Mouse (Mus musculus) hindbrain, embryonic 13.5 days (tissue): ENCODE measurements around the gene Dennd4a. TPM values are rescaled to one million over a fixed set of nuclear protein-coding genes. Genes with fewer than 3 reads are reported as not detected.
"Not testable (repeated sequence)": the region's sequence is repeated elsewhere in the genome, so short reads cannot be mapped to it uniquely, and the experiment has no call there.

Source experiments
- ATAC-seq: fragments of 200-750 bp; cut with Nextera tagmentation; 2 replicates; pipeline ENCODE4 v1.8.0; 2017; ENCODE audit warnings: moderate TSS enrichment; ENCODE audit not compliant: low FRiP score
- H3K27ac ChIP-seq: fragments of 300-500 bp; sonication (generic); 2 replicates; pipeline ENCODE4 v1.5.1; 2015; ENCODE audit warnings: inconsistent platforms, mild to moderate bottlenecking, moderate library complexity
- H3K27me3 ChIP-seq: fragments of 300-500 bp; sonication (generic); 2 replicates; pipeline ENCODE4 v1.6.1; 2015; ENCODE audit warnings: mild to moderate bottlenecking, inconsistent platforms
- H3K36me3 ChIP-seq: fragments of 300-500 bp; sonication (generic); 2 replicates; pipeline ENCODE4 v1.6.1; 2015; ENCODE audit warnings: mild to moderate bottlenecking, inconsistent platforms
- H3K4me1 ChIP-seq: fragments of 300-500 bp; sonication (generic); replicated peaks from 2 replicates; pipeline ENCODE4 v1.6.1; 2015; ENCODE audit warnings: inconsistent platforms
- H3K4me2 ChIP-seq: fragments of 300-500 bp; sonication (generic); 2 replicates; pipeline ENCODE4 v1.6.1; 2015; ENCODE audit warnings: inconsistent platforms, mild to moderate bottlenecking, moderate library complexity
- H3K4me3 ChIP-seq: fragments of 300-500 bp; sonication (generic); 2 replicates; pipeline ENCODE4 v1.5.1; 2015; ENCODE audit warnings: mild to moderate bottlenecking, inconsistent platforms
- H3K9ac ChIP-seq: fragments of 300-500 bp; sonication (generic); 2 replicates; pipeline ENCODE4 v1.6.1; 2015; ENCODE audit warnings: mild to moderate bottlenecking, inconsistent platforms
- H3K9me3 ChIP-seq: fragments of 300-500 bp; sonication (generic); 2 replicates; pipeline ENCODE4 v1.6.1; 2016; ENCODE audit warnings: inconsistent platforms
- WGBS: fragments of 180-500 bp; shearing (Covaris S2); methylation state at CpG from one replicate; pipeline ENCODE4 v1.1.7; 2015; 5-methylcytosine and 5-hydroxymethylcytosine counted together
- polyA plus RNA-seq: library from polyadenylated mRNA; unstranded; fragments of >200 nt; fragmentation: Nextera tagmentation; extraction: Ambion mirVana; gene quantifications from 2 replicates; pipeline ENCODE4 v1.2.1, GENCODE M21; 2015

The Dennd4a gene
- polyA plus RNA-seq, 1 experiment from 2014 or later: 9.4 TPM

DNA sequence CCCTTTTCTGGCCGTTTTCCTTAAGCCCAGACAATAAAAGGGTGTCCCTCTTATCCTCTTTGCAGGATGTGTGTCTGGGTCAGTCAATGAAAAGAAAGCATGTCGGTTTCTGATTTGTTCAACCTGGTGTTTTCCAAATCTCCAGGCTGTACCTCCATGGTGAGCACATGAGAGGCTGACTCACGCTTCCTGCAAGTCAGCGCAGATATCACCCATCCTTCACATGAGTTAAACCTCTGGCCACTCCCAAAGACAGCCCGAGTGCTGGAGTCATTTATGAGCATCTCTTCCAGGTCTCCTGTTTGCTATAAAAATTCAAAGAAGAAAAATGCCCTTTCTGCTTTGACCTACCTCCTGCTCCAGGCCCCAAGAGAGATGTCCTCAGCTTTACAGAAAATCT lies 5.3 kb upstream of the Dennd4a start:
- no peaks in the 10 kb centered on the region for H3K9me3 ChIP-seq
- ATAC-seq: no peak
- no peak overlapping the region for H3K27ac ChIP-seq
- no peak overlapping the region for H3K4me3 ChIP-seq
- no peaks in the 10 kb centered on the region for H3K36me3 ChIP-seq
- H3K4me2 ChIP-seq: no peak overlapping the region
- 83% methylated on average over 5 of the region's 5 CpGs for WGBS
- no peak overlapping the region for H3K9ac ChIP-seq
- 0 out of 2 replicates have a peak, but pooled peaks cover 2% of the 10 kb centered on the region for H3K4me1 ChIP-seq
- H3K27me3 ChIP-seq: no peaks in the 10 kb centered on the region

DNA sequence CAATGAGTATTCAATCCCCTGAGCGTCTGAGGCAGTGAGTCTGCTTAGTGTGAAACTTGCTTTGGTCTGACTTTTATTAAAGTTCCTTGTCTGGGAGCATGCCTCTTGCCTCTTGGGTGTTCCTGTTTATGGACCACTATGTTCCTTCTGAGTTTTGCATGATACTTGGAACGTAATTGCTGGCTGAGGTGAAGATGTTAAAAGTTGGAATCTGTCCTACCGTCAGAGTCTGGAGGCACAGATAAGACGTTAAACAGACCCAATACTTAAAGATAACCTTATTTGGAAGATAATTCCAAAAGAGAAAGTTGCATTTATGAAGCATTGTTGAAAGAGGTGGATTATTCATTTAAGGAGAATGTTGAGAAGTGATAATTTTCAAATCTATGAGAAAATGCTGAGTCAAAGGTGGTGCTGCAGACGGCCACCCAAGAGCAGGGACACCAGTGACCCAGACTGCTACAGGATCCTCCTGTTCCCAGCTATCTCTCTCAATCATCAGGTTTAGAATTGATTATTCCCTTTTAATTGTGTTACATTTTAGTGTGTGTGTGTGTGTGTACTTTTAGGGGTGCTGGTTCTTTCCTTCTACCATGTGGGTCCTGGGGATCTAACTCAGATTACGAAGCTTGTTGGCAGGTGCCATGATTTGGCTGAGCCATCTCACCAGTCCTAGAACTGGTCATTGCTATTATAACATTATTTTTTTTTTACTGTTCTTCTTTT lies 4.6 kb upstream of the Dennd4a start:
- Histone ChIP-seq H3K36me3 (no peaks in the 10 kb centered on the region), H3K9ac (no peak overlapping the region), H3K27me3 (no peaks in the 10 kb centered on the region), H3K4me1 (0 out of 2 replicates have a peak, but pooled peaks cover 2% of the 10 kb centered on the region), H3K27ac (no peak overlapping the region), H3K9me3 (no peaks in the 10 kb centered on the region), H3K4me3 (no peak overlapping the region), H3K4me2 (no peak overlapping the region)
- ATAC-seq: no peak
- WGBS: 84% methylated on average over 6 of the region's 6 CpGs

- 84% methylated on average over 14 of the region's 14 CpGs for WGBS
- H3K4me1 ChIP-seq: peaks cover 5% of the 10 kb centered on the region
- H3K9me3 ChIP-seq: no peaks in the 10 kb centered on the region
- H3K4me2 ChIP-seq: no peak overlapping the region
- no peak overlapping the region for H3K9ac ChIP-seq
- no peak for ATAC-seq
- H3K27ac ChIP-seq: no peak overlapping the region
- H3K4me3 ChIP-seq: no peak overlapping the region
- no peaks in the 10 kb centered on the region for H3K27me3 ChIP-seq
- H3K36me3 ChIP-seq: no peaks in the 10 kb centered on the region
Observed at GRCm38 (mm10) chr9:64807061-64807808, 3.9 kb upstream of the Dennd4a start.

DNA sequence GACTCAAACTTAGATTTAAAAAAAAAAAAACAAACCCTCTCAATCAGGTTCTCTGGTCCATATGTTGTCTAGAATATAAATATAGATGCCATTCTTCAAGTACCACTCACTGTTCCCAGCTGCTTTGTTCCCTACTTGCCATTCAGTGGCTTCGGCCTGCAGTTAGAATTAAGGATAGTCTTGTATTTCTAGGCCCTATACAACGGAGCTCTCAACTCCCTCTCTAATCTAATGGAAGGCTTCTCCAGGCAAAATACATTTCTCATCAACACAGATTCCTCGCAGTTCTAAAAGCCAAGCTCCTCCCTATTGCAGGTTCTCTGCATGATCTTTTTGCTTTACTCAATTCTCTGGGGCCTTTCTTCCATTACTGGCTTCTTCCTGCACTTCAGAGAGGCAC lies 1.3 kb upstream of the Dennd4a start:
- Histone ChIP-seq H3K4me3 (no peak overlapping the region), H3K9ac (no peak overlapping the region), H3K36me3 (no peaks in the 10 kb centered on the region), H3K4me2 (no peak overlapping the region), H3K27me3 (no peaks in the 10 kb centered on the region), H3K27ac (peak overlapping the region; percentile 18; the same call in 1 of the 2 replicates), H3K4me1 (peaks cover 13% of the 10 kb centered on the region), H3K9me3 (no peaks in the 10 kb centered on the region)
- 70% methylated on average over 3 of the region's 3 CpGs for WGBS
- ATAC-seq: no peak

- H3K4me3 ChIP-seq: peak overlapping the region; percentile 79
- peak overlapping the region; percentile 92 for H3K9ac ChIP-seq
- H3K4me2 ChIP-seq: peak overlapping the region; percentile 69
- peak overlapping the region; percentile 98 for H3K27ac ChIP-seq
- under 1% methylated on average over 59 of the region's 59 CpGs for WGBS
- no peaks in the 10 kb centered on the region for H3K36me3 ChIP-seq
- no peaks in the 10 kb centered on the region for H3K27me3 ChIP-seq
- peaks cover 13% of the 10 kb centered on the region for H3K4me1 ChIP-seq
- no peaks in the 10 kb centered on the region for H3K9me3 ChIP-seq
- ATAC-seq: peak; percentile 89
Observed at GRCm38 (mm10) chr9:64811538-64812474, 666 bp downstream of the Dennd4a start.

GRCm38 (mm10) chr9:64812475-64812860 lies 1.3 kb downstream of the Dennd4a start:
- Histone ChIP-seq H3K9ac (peak overlapping the region; percentile 92), H3K4me2 (peak overlapping the region; percentile 69), H3K27ac (no peak overlapping the region; the same call in 1 of the 2 replicates), H3K36me3 (no peaks in the 10 kb centered on the region), H3K4me1 (peaks cover 13% of the 10 kb centered on the region), H3K27me3 (no peaks in the 10 kb centered on the region), H3K4me3 (peak overlapping the region; percentile 79), H3K9me3 (no peaks in the 10 kb centered on the region)
- WGBS: 36% methylated on average over 1 of the region's 1 CpGs
- ATAC-seq: no peak

- 84% methylated on average over 6 of the region's 6 CpGs for WGBS
Observed at GRCm38 (mm10) chr9:64814273-64814672, 3.1 kb downstream of the Dennd4a start.

GRCm38 (mm10) chr9:64819686-64820085 lies 8.5 kb downstream of the Dennd4a start:
- not testable (repeated sequence) for H3K4me1 ChIP-seq, H3K27ac ChIP-seq, H3K9ac ChIP-seq, ATAC-seq, H3K4me2 ChIP-seq, H3K4me3 ChIP-seq, H3K27me3 ChIP-seq, H3K9me3 ChIP-seq, H3K36me3 ChIP-seq
- 92% methylated on average over 4 of the region's 4 CpGs for WGBS

More at GRCm38 (mm10) chr9:64814273-64814672, 3.1 kb downstream of the Dennd4a start:
- H3K4me3 ChIP-seq: no peak overlapping the region
- no peaks in the 10 kb centered on the region for H3K9me3 ChIP-seq
- no peak overlapping the region for H3K9ac ChIP-seq
- no peaks in the 10 kb centered on the region for H3K36me3 ChIP-seq
- H3K4me2 ChIP-seq: no peak overlapping the region
- H3K4me1 ChIP-seq: peaks cover 13% of the 10 kb centered on the region
- H3K27ac ChIP-seq: no peak overlapping the region
- no peak for ATAC-seq
- H3K27me3 ChIP-seq: no peaks in the 10 kb centered on the region

DNA sequence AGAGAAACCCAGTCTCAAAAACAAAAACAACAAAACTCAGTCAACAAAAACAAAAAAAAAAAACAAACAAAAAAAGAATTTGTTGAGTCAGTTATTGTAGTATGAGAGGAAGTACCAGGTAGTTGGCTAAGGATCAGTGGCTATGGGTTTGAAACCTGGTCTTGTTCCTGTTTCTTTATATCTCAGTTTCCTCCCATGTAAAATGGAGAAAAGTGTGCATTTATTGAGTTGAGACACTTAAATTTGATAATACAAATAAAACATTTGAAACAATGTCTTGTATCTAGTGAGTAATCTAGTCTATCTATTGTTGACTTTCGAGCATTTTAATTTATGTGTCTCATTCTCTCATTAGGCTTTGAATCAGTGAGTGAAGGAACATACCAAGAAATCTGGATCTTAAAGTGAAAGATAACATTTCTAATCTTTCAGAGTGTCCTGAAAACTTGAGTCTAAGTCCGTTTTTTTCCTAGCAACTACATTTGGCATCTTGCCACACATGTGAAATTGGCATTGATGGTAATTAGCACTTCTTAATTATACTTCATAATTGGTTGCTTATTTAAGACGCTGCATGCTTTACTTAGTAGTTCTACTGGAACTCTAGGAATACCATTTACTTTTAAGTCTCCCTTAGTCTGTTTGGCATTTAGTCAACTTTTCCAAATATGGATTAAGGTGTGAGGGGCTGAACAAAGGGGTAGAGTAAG lies 9.1 kb downstream of the Dennd4a start:
- no peaks in the 10 kb centered on the region for H3K36me3 ChIP-seq
- H3K4me3 ChIP-seq: no peak overlapping the region
- H3K27ac ChIP-seq: no peak overlapping the region
- no peak overlapping the region for H3K4me2 ChIP-seq
- WGBS: 77% methylated on average over 3 of the region's 3 CpGs
- no peak overlapping the region for H3K9ac ChIP-seq
- no peaks in the 10 kb centered on the region for H3K9me3 ChIP-seq
- H3K27me3 ChIP-seq: no peaks in the 10 kb centered on the region
- no peak for ATAC-seq
- no peaks in the 10 kb centered on the region for H3K4me1 ChIP-seq

DNA sequence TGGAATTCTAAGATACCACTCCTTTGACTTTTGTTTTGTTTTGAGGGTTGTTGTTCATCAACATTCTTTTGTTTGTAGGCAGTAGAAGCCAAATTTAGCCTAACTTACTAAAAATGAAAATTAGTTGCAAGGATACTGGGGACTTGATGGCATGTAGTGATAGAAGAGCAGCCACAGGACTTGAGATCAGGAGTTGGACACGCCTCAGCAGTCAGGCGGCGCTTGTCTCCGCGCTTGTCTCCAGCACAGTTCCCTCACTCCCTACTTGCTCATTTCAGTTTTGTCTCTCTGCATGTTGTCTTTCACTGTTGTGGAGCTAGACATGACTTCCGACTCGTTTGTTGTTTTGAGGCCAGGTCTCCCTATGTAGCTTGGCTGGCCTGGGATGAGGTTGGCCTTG lies 11.1 kb downstream of the Dennd4a start:
- Histone ChIP-seq H3K27me3 (no peaks in the 10 kb centered on the region), H3K4me1 (no peaks in the 10 kb centered on the region), H3K4me3 (no peak overlapping the region), H3K36me3 (no peaks in the 10 kb centered on the region), H3K27ac (no peak overlapping the region), H3K4me2 (no peak overlapping the region), H3K9me3 (no peaks in the 10 kb centered on the region), H3K9ac (no peak overlapping the region)
- 79% methylated on average over 7 of the region's 7 CpGs for WGBS
- ATAC-seq: no peak

DNA sequence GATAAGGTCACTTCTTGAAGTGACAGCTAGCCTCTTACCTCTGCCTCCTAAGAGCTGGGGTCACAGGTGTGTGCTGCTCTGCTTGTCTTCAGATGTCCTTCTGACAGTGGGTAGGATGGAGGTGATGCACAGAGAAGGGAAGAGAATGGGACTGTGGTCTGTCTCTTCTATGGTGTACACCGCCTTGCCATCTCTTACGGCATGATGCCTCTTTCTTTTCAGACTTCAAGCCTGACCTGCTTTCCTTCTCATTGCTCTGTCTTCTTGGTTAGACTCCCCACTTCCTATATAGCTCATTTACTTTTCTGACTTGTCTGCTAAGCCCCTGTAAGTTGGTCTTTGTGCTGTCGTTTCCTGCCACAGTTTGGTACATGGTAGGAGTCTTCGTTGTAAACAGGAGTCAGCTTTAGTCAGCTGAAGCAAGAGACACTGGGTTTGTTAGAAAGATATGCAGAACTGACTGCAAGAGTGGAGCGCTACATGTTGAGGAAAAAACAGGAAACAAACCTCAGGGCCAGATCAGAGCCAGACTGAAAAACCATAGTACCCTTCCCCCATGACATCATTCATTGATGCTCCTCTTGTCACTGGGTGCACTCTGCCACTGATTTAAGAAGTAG lies 13.4 kb downstream of the Dennd4a start:
- H3K27me3 ChIP-seq: no peaks in the 10 kb centered on the region
- no peaks in the 10 kb centered on the region for H3K4me1 ChIP-seq
- no peak for ATAC-seq
- no peak overlapping the region for H3K27ac ChIP-seq
- H3K4me2 ChIP-seq: no peak overlapping the region
- WGBS: 83% methylated on average over 5 of the region's 5 CpGs
- no peak overlapping the region for H3K9ac ChIP-seq
- no peak overlapping the region for H3K4me3 ChIP-seq
- H3K36me3 ChIP-seq: no peaks in the 10 kb centered on the region
- H3K9me3 ChIP-seq: no peaks in the 10 kb centered on the region
